Mouse (Mus musculus) bone marrow, adult 2 months (tissue): ENCODE results near the gene Olfr172.

Source experiments
- CTCF ChIP-seq: fragments of 200-500 bp; IDR thresholded peaks from 2 replicates; pipeline ENCODE4 v1.5.1; 2011; ENCODE audit warnings: low read length, control low read depth; ENCODE audit not compliant: control insufficient read depth, insufficient read depth
- POLR2A ChIP-seq: fragments of 200-500 bp; IDR thresholded peaks from 2 replicates; pipeline ENCODE4 v1.6.1; 2011; ENCODE audit warnings: low read depth, mild to moderate bottlenecking, control low read depth, low read length, borderline replicate concordance; ENCODE audit not compliant: control insufficient read depth

DNA sequence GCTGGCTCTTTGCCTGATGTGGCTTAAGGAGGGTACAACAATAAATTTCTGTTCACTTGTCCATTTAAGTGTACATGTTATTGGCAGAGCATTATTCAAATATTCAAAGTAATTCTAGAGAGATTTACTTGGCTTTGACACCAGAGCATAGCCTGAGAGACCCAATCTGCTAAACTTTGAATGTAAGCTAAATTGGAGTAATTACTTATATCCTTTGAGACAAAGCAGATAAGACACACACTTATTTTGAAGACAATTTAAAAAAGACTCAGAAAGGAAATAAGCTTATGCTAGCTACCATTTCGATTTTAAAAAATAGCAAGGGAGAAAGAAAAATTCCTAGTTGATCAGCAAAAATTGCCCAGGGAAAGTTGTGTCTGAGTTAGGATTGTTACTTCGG lies 37.2 kb upstream of the Olfr172 start, which contains the start of gene Olfr173:
- no peak for TF ChIP-seq POLR2A
- TF ChIP-seq CTCF: no peak
